Mouse (Mus musculus): ENCODE results near the gene Gadd45g.

DNA sequence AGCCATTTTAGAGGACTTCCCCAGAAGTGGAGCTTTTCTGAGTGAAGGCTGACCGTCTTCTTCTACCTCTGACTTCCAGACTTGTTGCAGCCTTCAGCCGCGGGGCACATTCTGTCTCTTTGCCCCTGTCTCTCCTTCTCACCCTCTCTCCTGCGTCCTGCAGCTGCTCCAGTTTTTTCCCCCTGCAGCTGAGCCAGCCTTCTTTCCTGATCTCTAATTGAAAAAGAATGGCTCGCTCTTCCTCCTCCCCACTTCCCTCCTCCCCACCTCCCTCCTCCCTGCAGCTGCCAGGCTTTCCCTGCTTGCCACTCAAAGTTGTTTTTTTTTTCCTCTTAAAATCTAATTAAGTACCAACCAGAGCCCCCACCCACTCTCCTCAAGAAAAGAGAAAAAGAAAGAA, 4.3 kb upstream of the Gadd45g start:
- no peak for TF ChIP-seq POLR2A (IDR thresholded peaks at IDR 0.05; ENCODE audit: insufficient read length, low read depth)
- TF ChIP-seq REST (IDR thresholded peaks at IDR 0.05; ENCODE audit: insufficient read depth, insufficient read length), result no peak
- TF ChIP-seq TCF12 (IDR thresholded peaks at IDR 0.05; ENCODE audit: insufficient read depth, poor library complexity, severe bottlenecking), result no peak
- no peak for TF ChIP-seq MAX (IDR thresholded peaks at IDR 0.05; ENCODE audit: low read depth)
- no peak for TF ChIP-seq CEBPB (IDR thresholded peaks at IDR 0.05; ENCODE audit: insufficient read depth, poor library complexity, severe bottlenecking)
- TF ChIP-seq USF1 (IDR thresholded peaks at IDR 0.05; ENCODE audit: low read depth), result no peak
- TF ChIP-seq E2F4 (IDR thresholded peaks at IDR 0.05; ENCODE audit: insufficient read depth), result no peak
- no peak for TF ChIP-seq POLR2AphosphoS2 (IDR thresholded peaks at IDR 0.05; ENCODE audit: insufficient read length, low read depth)

Data from myocyte (in vitro differentiated cells).